Mouse (Mus musculus): Measurements from ENCODE around the gene Mlec.
A peak's percentile ranks its signal among the peaks of the same experiment; 100 is the strongest.
"Not testable (repeated sequence)": the region's sequence is repeated elsewhere in the genome, so short reads cannot be mapped to it uniquely, and the experiment has no call there.

Gene Mlec

DNA sequence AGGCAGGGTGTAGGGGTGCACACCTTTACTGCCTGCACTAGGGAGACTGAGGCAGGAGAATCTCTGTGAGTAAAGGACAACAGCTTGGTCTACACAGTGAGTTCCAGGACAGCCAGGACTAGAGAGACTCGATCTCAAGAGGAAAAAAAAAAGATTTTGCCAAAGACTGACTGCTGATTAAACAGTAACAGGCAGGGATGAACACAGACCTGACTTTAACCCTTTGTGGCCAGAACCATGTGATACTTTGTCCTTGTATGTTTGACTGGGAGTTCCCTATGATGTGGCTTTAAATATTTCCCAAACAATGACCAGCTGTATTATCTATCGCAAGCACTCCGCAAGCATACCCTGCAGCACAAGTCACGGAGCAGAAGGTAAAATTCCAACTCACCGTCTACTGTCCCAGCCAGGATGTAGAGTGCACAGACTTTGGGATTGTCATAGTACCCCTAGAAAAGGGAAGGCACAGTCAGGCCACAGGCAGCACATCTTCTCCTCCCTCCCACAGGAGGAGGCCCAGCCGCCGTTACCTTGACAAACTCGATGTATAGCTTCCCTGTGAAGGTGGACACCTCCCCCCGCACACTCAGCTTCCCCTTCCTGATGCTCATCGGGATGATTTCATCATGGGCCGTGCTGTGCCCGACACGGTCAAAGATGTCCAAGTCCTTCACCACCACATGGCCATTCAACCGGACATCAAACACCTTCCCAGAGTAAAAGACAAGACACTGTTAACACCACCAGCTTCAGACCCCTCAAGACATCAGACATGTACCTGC lies 8.1 kb downstream of the Mlec start:
- DNase-seq, result no peak

DNA sequence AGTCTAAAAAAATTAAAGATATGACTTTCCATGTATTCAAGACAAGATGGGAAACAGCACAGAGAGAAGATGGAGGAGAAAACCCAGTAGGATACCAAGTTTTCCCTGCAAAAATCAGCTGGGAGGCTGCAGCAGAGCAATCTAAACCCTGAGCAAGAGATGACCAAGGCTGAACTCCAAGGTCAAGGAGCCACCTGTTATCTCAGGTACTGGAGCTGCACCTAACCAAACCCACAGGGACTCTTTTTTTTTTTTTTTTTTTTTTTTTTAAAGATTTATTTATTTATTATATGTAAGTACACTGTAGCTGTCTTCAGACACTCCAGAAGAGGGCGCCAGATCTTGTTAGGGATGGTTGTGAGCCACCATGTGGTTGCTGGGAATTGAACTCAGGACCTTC lies 9.1 kb downstream of the Mlec start:
- not testable (repeated sequence) for DNase-seq

DNA sequence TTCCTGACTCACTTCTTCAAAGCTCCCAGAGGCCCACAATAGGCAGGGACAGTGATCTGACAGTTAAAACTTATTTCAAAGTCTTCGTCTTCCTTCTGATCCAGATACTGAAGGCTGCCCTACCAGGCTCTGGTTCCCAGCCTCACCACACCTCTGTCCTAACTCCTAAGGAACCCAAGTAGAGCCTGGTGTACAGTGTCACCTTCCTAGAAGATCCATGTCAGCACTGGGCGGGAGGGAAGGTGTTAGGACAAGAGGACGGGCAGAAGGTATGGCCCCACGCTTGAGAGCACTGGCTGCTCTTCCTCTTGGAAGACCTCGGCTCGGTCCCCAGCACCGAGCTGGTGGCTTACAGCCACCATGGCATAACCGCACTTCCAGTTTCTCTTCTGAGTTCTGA lies 9.6 kb downstream of the Mlec start:
- DNase-seq, result no peak

DNA sequence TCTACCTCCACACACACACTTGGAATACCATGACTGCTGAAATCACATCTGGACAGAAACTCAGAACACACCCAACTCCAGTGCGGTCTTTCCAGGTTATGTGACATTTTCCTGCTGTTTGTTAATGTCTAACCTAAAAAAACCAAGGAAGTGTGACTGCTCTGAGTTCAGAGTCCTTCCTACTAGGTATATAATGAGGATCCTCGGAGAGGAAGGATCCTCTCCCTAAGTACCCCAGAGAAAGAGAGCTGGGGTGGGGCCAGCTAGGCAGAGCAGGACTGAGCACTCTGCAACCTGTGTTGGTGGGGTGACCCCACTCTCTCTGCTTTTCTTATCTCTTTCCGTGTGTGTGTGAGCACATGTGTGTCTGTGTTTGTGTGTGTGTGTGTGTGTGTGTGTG lies 10.6 kb downstream of the Mlec start:
- no peak for DNase-seq

DNA sequence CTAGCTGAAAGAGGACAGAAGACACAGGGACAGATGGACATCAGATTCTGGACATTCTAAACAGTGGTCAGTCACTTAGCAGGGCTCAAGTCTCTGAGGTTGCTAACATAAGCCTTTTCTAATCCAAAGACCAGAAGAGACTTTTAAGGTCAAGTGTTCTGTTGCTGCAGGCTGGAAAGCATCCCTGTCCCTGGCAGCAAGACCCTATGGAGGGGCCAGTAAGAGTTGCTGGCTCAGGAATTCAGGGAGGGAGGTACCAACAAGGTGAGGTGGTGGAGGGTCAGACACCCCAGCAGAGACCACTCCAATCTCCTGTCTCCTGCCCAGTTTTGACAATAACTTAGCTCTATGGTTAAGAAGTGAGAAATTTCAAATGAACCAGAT lies 11.2 kb downstream of the Mlec start:
- DNase-seq, result no peak

DNA sequence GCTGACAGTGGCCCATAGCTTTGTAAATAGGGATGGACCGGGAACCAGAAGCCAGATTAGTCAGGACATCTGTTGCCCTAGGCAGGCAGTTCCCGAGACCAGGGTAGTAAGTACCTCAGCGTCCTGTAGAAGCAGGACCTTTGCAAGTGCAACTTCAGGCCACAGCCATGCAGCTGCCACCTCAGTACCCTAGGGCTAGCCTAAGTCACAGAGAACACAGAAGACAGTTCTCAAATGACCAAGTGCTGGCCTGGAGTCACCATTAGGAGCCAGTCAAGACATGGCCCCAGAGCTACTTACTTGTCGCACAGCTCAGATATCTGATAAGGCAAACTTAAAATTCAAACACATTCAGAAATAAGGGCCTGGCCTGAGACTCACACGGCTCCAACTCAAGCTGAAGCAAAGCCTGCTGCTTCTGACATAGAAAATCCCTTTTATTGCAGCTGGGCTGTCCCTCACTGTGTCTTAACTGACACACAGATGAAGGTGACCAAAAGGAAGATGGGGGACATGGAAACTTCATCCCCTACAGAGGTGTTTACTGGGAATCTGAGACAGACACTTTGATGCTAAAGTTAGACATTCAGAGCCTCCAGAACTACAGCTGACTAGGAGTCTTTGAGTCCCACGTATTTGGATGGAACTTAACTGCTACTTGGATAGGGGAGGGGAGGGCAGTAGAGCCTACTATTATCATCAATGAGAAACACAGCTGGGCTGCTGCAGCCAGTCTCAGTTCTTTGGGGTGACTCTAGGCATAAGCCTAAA lies 11.8 kb downstream of the Mlec start:
- DNase-seq, result no peak

DNA sequence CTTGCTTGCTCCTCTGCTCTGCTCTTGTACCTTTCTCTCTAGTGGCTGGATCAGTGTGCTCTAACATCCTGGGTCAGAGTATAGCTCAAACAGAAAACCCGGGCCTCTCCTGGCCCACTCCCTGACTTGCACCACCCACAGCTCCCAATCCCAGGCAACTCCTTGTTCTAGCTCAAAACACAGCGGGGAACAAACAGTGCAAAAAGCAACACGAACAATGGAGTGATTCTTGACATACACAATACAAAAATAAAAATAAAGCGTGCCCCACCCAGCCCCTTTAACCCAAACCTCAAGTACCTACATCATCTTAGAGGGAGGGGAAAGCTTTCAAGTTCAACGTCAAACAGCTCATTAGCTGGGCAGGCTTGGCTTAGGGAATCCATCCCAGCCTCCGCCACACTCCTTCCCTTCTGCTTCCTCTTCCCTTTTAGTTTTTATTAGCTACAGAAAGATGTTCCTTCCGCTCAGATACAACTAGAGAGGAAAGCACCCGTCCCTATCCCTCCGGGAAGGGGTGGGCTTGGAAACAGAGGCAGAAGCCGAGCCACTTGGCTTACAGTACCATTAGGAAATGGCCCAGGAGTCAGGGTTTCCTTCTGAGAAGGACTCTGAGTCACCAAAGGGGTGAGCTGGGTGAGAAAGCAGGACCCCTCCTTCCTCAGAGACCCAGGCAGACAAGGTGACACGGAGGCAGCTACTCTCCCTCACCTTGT lies 12.6 kb downstream of the Mlec start:
- DNase-seq, result no peak

DNA sequence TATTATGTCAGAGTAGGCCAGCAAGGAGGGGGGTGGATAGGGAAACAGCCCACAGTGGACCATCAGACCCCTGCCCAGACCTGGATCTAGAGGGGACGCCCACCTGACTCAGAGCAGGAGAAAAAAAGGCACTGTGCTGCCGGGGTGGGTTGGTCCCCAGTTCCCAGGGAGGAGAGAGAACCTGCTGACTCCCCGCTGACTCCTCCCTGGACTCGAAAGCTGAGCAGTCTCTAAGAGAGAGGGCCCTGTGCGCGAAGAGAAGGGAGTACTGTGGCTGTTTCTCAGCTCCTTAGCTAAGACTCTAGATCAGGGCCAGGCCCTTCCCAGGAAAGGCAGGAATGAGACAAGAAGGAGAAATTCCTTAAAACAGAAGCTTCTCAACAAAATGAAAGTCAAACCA lies 13.5 kb downstream of the Mlec start:
- no peak for DNase-seq

DNA sequence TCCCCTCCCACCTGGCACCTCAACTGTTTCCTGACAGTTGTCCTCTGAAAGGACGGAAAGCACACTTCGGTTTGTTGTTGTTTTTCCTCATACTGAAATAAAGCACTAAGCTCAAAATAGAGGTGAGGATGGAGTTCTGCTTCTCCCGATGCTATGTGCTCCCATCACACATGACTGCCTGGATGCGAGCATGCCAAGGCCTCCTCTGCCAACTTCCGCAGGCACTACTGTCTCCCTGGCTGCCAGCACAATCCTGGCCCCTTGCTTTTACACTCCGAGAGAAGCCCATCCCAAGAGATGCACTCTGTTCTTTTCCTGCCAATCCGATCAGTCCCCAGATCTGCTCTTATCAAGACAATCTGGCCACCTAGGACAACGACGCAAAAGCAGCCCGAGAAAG lies 14.4 kb downstream of the Mlec start:
- DNase-seq, result no peak

DNA sequence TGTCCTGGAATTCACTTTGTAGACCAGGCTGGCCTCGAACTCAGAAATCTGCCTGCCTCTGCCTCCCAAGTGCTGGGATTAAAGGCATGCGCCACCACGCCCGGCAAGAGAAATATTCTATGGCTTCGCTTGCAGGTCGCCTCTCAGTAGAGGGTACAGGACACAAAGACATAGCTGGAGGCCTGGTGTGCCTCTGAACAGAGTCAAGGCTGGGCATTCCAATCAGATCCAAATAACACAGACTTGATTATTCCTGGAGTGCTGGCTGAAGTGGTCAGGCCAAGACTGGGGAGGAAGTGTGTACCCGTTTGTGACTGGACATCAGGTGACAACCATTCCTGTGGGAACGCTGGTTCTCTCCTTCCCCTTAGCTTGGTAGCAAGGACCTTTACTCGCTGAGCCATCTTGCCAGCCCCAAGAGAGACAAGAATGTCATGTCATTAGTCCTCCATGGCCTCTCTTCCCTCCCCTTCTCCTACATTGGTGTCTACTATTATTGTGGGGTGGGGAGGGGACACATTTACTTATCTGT lies 15.7 kb downstream of the Mlec start:
- DNase-seq, result no peak

DNA sequence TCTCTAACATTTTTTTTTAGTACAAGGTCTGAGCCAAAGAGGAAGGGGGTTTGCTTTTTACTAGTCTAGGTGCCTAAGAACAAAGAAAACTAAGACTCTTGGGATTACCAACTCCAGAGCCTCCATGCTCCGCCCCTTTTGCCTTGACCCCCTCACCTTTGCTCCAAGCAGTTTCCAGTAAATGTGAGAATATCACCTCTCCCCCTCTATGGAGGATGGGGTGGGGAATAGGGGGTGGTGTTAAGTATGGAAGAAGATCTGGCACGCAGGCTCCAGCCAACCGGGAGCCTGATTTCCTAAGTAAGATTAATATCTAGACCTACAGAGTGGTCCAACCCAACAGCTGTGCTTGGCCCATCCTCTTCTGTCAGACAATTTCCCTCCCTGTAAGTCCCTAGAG lies 17.3 kb downstream of the Mlec start:
- no peak for DNase-seq

DNA sequence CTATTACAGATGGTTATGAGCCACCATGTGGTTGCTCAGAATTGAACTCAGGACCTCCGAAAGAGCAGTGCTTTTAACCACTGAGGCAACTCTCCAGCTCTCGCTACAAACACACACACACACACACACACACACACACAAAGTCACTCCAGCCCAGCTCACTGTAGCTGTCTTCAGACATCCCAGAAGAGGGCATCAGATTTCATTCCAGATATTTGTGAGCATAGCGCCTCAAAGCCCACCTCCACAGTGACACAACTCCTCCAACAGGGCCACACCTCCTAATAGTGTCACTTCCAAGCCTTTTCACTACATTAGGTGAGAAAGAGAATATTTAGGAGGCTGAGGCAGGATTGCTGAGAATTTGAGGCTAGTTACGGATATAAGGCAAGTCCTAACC lies 18.9 kb downstream of the Mlec start:
- no peak for DNase-seq

DNA sequence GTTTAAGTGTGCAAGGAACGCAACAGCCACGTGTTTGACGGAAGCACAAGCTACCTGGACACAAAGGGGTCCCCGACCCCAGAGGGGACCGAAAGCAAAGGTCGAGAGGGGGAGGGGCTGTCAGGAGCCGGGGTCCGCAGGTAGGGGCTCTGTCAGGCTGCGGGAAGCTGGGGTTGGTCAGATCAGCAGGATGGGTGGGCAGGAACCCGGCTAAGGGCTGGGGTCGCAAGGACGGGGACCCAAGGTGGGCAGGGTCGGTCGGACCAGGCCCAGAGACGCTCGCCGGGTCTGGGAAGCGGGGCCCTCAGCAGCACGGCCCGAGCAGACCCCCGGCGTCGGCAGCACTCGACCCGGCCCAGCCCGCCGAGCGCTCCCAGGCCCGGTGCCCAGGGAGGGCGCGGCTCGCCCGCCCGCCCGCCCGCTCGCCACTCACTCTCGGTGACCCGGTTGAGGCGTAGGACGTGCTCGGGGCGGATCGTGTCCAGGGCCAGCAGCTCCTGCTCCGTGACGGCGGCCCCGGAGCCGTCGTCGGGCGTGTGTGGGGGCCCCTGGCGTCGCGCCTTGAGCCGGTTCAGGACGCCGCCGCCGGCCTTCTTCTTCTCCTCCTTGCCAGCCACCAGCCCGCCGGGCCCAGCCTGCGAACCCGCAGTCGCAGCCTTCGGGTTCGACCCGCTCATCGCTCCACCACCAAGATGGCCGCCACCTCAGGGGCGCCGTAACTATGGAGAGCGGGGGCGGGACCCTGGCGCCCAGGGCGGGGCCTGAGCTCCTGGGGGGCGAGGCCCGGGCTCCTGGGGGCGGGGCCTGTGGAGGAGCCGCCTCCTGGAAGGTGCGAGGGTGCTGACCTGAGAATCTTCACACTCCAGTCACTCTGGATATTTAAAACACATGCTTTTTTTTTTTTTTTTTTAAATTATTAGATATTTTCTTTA lies 23.5 kb downstream of the Mlec start, which contains the start of gene Unc119b:
Gene Unc119b, minus strand, starts transcription at position 742 of the 932 bp plus-strand sequence.
- DNase-seq, result peak; percentile 94

DNA sequence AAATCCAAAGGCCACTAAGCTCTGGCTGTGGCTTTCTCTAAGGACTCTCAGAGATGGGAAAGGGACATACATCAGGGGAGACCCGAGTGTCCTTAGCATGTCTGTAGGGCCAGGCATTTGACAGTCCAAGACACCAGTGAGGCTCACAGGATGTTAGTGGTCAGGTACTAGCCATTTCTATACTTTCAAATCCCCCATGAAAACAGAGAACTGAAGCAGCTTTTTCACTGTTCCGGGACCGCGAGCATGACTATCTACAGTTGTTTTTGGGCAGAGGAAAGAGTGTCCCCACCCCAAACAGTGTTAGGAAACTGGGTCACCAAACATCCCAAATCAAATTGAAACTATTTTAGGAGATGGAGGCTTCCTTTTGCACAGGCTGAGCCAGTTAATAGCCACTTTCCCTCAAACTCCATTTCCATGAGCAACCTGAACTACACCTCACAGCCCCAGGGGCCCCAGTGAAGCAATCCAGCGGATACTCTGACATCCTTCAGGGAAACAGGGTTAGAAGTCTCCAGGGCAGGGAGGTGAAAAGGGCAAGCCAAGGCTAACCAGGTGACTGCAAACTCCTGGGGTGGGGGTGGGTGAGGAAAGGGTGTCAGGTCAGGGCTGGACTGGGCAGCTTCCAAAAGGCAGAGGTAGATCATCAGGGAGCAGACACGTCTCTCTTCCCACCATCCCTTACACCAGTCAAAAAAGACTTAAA lies 24.5 kb downstream of the Mlec start:
- no peak for DNase-seq

DNA sequence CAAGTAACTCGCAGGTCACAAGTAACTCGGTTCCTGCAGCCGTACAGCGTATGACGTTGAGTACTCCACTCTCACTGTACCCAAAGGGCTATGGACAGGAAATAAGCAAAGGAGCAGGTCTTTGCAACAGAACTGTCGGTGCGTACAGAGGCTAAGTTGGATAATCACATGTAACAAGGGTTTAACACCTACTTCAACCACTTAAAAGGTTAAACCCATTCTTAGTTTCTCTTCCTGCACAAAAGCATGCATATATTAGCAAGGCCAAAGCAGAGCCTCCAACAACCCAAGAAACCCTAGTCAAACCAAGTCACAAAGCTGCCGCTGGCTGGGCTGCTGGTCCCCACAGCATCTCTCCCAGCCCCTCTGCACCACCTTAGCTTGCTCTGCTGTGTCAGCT lies 25.5 kb downstream of the Mlec start:
- no peak for DNase-seq

DNA sequence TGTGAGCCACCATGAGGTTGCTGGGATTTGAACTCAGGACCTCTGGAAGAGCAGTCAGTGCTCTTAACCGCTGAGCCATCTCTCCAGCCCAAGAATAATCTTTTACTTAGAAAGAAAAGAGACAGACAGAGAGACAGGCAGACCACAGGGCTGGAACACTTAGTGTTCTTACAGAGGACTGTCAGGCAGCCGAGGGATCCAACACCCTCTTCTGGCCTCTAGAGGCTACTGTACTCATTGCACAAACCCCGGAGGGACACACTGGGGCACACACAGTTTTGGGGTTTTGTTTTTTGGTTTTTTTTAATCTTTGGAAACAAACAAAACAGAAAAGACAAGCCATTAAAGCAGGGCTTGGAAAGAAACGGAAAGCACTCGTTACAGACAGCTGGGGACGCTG lies 28.7 kb downstream of the Mlec start:
- DNase-seq, result no peak

DNA sequence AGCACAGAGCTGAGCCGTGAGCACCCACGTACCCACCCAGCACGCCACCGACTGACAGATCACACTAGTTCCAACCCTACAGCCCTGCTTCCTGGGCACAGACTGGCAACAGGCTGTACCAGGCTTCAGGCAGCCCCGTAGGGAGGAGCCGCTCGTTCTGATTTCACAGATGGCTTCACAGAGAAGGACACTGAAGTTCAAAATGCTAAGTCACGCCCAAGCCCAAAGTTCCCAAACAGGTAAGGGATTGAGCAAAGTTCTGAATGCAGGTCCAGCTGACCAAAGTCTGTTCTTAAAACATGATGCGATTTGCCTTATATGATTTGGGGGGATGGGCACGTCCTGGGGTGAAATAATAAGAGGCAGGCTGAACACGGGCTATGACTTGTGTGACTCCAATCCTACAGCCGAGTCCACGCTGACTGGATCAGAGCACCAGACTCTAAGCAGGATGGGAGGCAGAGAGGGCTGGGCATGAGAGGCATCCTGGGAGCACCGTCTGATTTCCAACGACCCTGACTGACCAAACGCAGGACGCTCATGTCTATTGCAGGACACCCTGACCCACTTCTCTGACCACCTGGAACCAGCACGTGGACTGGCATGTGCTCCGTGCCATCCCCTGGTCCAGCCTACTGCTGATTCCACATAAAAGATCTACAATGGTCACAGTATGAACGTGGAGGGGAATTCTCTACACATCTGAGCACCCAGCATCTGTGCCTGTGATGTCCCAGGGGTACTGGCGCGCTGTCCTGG lies 30.4 kb downstream of the Mlec start:
- DNase-seq, result no peak

DNA sequence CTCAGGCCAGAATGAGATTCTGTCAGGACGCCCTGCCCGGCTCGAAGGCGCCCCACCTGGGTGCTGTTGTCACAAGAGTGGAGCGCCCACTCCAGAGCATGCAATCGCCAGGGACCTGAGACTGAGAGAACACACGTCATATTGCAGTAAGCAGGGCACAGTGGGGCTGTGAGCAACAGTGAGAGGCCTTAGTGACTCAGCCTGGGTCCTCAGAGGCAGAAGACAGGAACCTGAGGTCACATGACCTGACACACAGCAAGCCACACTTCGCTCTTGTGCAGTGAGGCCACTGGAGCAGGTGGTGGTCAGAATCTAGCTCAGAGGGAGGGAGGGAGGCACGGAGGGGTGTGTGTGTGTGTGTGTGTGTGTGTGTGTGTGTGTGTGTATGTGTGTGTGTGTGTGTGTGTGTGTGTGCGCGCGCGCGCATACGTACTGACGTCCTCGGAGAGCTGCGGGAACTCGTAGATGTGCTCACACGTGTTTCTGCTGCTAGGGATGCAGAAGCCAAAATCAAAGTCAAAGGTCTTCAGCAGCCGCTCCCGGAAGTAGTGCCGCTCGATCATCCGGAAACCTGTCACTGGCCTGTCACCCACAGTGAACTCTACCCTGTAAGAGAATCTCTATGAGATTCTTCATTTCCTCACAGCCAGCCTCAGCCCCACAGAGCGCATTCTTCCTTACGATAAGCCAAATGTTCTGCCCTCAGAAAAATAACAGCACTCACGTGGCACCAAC lies 31.2 kb downstream of the Mlec start:
- DNase-seq, result no peak

DNA sequence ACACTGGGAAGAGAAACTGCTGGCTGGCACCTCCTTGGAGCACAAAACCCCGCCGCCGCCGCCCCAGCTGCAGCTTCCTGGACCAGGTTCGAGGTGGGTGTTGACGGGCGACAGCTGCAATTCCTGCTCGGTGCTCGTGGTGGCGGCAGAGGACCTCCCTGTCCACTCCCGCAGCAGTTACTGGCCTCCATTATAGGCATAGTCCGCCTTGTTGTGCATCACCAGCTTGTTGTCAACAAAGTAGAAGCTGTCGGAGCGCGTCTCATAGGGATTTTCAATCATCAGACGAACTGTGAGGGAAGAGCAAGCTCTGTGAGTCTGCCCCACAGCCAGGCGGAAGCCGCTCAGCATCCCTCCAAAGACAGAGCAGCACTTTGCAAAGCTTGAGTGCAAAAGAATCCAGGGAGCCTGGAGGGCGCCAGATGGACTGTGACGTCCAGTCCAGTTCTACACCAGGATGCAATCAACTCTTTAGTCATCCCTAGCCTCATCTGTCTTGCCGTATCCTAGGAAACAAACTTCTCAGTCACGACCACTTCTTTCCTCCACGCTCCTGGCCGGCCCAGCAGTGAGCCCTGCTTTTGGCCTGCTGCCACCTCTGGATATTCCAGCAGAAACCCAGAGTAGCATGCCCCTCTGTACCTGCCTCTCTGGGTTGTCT lies 32.6 kb downstream of the Mlec start:
- peak; percentile 91 for DNase-seq

DNA sequence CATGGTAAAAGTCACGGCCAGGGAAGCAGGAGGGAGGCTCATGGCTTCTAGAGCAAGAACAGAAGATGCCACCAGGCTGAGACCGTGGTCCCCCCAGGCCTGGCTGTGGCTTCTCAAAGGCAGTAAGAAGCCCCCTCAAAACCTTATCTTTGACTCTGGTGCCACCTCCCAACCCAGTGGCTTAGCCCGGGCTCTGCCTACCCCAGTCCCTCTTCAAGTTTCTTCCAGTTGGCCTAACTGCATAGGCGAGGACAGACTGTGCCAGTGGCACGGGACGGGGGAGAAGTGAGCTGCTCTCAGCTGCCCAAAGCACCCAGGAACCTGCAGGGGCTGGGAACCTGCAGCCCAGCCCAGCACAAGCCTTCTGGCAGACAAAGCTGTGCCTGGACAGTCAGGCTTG lies 33.3 kb downstream of the Mlec start:
- DNase-seq, result no peak
